8 mouse cellular contexts compared by ENCODE assay signal in genomic region chr5:37823721-37824460, GRCm38 (mm10). TPM values are rescaled to one million over a fixed set of nuclear protein-coding genes. Genes with fewer than 3 reads are reported as not detected.
DNase-seq lines count a peak whose midpoint lies in the region; ATAC-seq and TF ChIP-seq lines count a peak whose summit lies in the region.

No protein-coding gene starts in this region.

- peak overlapping the region; percentile 86 for H3K27ac ChIP-seq in gastrocnemius, adult 2 months
- peak overlapping the region; percentile 72 for H3K27ac ChIP-seq in brown adipose tissue, adult 24 weeks (replicated peaks; ENCODE audit: low read depth, low read length)
- H3K27ac ChIP-seq in heart, embryonic 16.5 days (ENCODE audit: low read length) = peak overlapping the region; percentile 34; the same call in 1 of the 2 replicates
- H3K27ac ChIP-seq in liver, embryonic 16.5 days (ENCODE audit: low read length) = no peak overlapping the region
- no peak overlapping the region for H3K27ac ChIP-seq in stomach, postnatal 0 days (replicated peaks)

- H3K4me2 ChIP-seq in heart, embryonic 16.5 days (ENCODE audit: low read depth, low read length) = peak overlapping the region; percentile 96
- peak overlapping the region; percentile 60 for H3K4me2 ChIP-seq in liver, embryonic 16.5 days (ENCODE audit: low read depth, low read length)
- H3K4me2 ChIP-seq in stomach, postnatal 0 days (replicated peaks; ENCODE audit: low read depth) = peak overlapping the region; percentile 80

- no peaks in the 10 kb centered on the region for H3K36me3 ChIP-seq in heart, embryonic 16.5 days (ENCODE audit: control insufficient read depth, insufficient read depth)
- no peaks in the 10 kb centered on the region for H3K36me3 ChIP-seq in liver, embryonic 16.5 days (ENCODE audit: control insufficient read depth, insufficient read depth)
- H3K36me3 ChIP-seq in stomach, postnatal 0 days (ENCODE audit: control insufficient read depth, insufficient read depth, low read length) = no peaks in the 10 kb centered on the region

- peak; percentile 30 for ATAC-seq in heart, embryonic 16.5 days (replicated peaks; ENCODE audit: extremely low read depth, insufficient read depth, low FRiP score)
- no peak for ATAC-seq in liver, embryonic 16.5 days (ENCODE audit: low read depth)
- peak; percentile 59 for ATAC-seq in stomach, postnatal 0 days (ENCODE audit: low FRiP score, low TSS enrichment)

- intact Hi-C loops in gastrocnemius, adult 2 months (cut with DNase I) = no loop called here

- no peak for TF ChIP-seq CTCF in gastrocnemius, adult 2 months (IDR thresholded peaks at IDR 0.05)
- no peak for TF ChIP-seq CTCF in stomach, postnatal 0 days (IDR thresholded peaks at IDR 0.05; ENCODE audit: low read depth)

- H3K9me3 ChIP-seq in heart, embryonic 16.5 days (replicated peaks; ENCODE audit: control insufficient read depth, low read length) = no peaks in the 10 kb centered on the region
- H3K9me3 ChIP-seq in liver, embryonic 16.5 days (replicated peaks; ENCODE audit: control insufficient read depth, low read length) = no peaks in the 10 kb centered on the region
- no peaks in the 10 kb centered on the region for H3K9me3 ChIP-seq in stomach, postnatal 0 days (ENCODE audit: control insufficient read depth, low read length)

- H3K27me3 ChIP-seq in heart, embryonic 16.5 days (ENCODE audit: control insufficient read depth, insufficient read depth, low read length) = peaks cover 95% of the 10 kb centered on the region
- peaks cover 98% of the 10 kb centered on the region for H3K27me3 ChIP-seq in liver, embryonic 16.5 days (ENCODE audit: control insufficient read depth, insufficient read depth, low read depth, low read length)
- peaks cover 50% of the 10 kb centered on the region for H3K27me3 ChIP-seq in stomach, postnatal 0 days (ENCODE audit: control insufficient read depth, insufficient read depth, low read length)

- H3K9ac ChIP-seq in heart, embryonic 16.5 days (ENCODE audit: low read length) = peak overlapping the region; percentile 70
- no peak overlapping the region for H3K9ac ChIP-seq in liver, embryonic 16.5 days (ENCODE audit: low read depth, low read length)
- peak overlapping the region; percentile 50 for H3K9ac ChIP-seq in stomach, postnatal 0 days (ENCODE audit: low read length)

- no peak for TF ChIP-seq EP300 in stomach, postnatal 0 days (optimal IDR thresholded peaks at IDR 0.05)

- H3K4me1 ChIP-seq in brown adipose tissue, adult 24 weeks (ENCODE audit: control insufficient read depth, insufficient read depth, insufficient read length, low read length) = peaks cover 3% of the 10 kb centered on the region; the same call in 1 of the 2 replicates
- H3K4me1 ChIP-seq in heart, embryonic 16.5 days (ENCODE audit: control insufficient read depth, insufficient read depth, low read length) = peaks cover 10% of the 10 kb centered on the region
- H3K4me1 ChIP-seq in liver, embryonic 16.5 days (ENCODE audit: control insufficient read depth, low read depth, low read length) = no peaks in the 10 kb centered on the region; the same call in none of the 2 replicates
- peaks cover 6% of the 10 kb centered on the region for H3K4me1 ChIP-seq in stomach, postnatal 0 days (replicated peaks; ENCODE audit: control insufficient read depth, insufficient read depth)

- peak overlapping the region; percentile 87 for H3K4me3 ChIP-seq in gastrocnemius, adult 2 months
- peak overlapping the region; percentile 87 for H3K4me3 ChIP-seq in brown adipose tissue, adult 24 weeks (ENCODE audit: insufficient read depth, low read depth, low read length)
- H3K4me3 ChIP-seq in heart, embryonic 16.5 days (ENCODE audit: low read length) = peak overlapping the region; percentile 72
- H3K4me3 ChIP-seq in liver, embryonic 16.5 days (ENCODE audit: low read depth, low read length) = peak overlapping the region; percentile 49
- peak overlapping the region; percentile 48 for H3K4me3 ChIP-seq in stomach, postnatal 0 days (ENCODE audit: low read depth, low read length)

- DNase-seq in gastrocnemius, adult 2 months = peak; percentile 49
- DNase-seq in gastrocnemius, adult 18-20 months (ENCODE audit: low spot score) = no peak
- DNase-seq in stomach, postnatal 0 days (ENCODE audit: low spot score) = no peak
- no peak for DNase-seq in right cerebral cortex, postnatal 10 days (ENCODE audit: low spot score in 2 of 2)
- no peak for DNase-seq in urinary bladder, postnatal 4 days (ENCODE audit: low spot score in 2 of 2)

- WGBS in heart, embryonic 16.5 days = under 1% methylated on average over 53 of the region's 58 CpGs
- under 1% methylated on average over 58 of the region's 58 CpGs for WGBS in liver, embryonic 16.5 days (ENCODE audit: insufficient replicate concordance)
- WGBS in stomach, postnatal 0 days = 1% methylated on average over 57 of the region's 58 CpGs

RNA-seq across cellular contexts. Expression of gene Msx1, which starts 0.5 kb away (rescaled TPM):
- 1 to 10 TPM; 1.7 to 2.2 TPM for total RNA-seq in gastrocnemius, adult 2 months (2021)
- 1 to 10 TPM; 1.3 to 1.8 TPM for total RNA-seq in gastrocnemius, adult 18-20 months (2021)
- 1.8 and 2.9 TPM in 2 replicates for polyA plus RNA-seq in brown adipose tissue, adult 24 weeks (2012; ENCODE audit: insufficient read depth, insufficient read length, missing spikeins)
- 6.5 and 7.6 TPM in 2 replicates for polyA plus RNA-seq in heart, embryonic 16.5 days (2015; fragmentation: Nextera tagmentation; extraction: Ambion mirVana)
- 0.12 TPM in 1 of 2 replicates, not detected in the other for polyA plus RNA-seq in liver, embryonic 16.5 days (2015; fragmentation: Nextera tagmentation; extraction: Ambion mirVana)
- polyA plus RNA-seq in stomach, postnatal 0 days (2015; fragmentation: Nextera tagmentation; extraction: Ambion mirVana) = 1.1 TPM in 2 replicates

Comparison
In these comparisons a context has a peak if more than half of its experiments do, and no peak if none do; other contexts are left out.
1. H3K27ac ChIP-seq: peak in gastrocnemius, adult 2 months (single experiment), brown adipose tissue, adult 24 weeks (single experiment) and heart, embryonic 16.5 days (single experiment); none in liver, embryonic 16.5 days (single experiment) and stomach, postnatal 0 days (single experiment).
2. Peak in every context shown above with its lines, with median percentiles within 50 percentile points of each other: H3K4me3 ChIP-seq and H3K4me2 ChIP-seq.